Mouse (Mus musculus) embryonic fibroblast, embryonic 13.5 days (primary cell): ENCODE measurements around the gene Atxn7.
A peak's percentile ranks its signal among the peaks of the same experiment; 100 is the strongest.

Experiments
- CTCF ChIP-seq: IDR thresholded peaks from 2 replicates; pipeline ENCODE4 v1.5.1; 2011; ENCODE audit warnings: mild to moderate bottlenecking, control low read depth, low read length, moderate library complexity, borderline replicate concordance; ENCODE audit not compliant: insufficient read depth
- POLR2A ChIP-seq: IDR thresholded peaks from 2 replicates; pipeline ENCODE4 v1.6.1; 2011; ENCODE audit warnings: low read depth, mild to moderate bottlenecking, control low read depth, low read length, moderate library complexity

- TF ChIP-seq CTCF = 0 out of 2 replicates have a peak, but pooled peaks have one; percentile 17
- TF ChIP-seq POLR2A = no peak
Observed at GRCm38 (mm10) chr14:13982174-13982573, 20.9 kb downstream of the Atxn7 start.
